ENCODE assay signal across 7 mouse cellular contexts in genomic region chr7:29281201-29282073, GRCm38 (mm10). TPM values are rescaled to one million over a fixed set of nuclear protein-coding genes. Genes with fewer than 3 reads are reported as not detected.
DNase-seq lines count a peak whose midpoint lies in the region; ATAC-seq and TF ChIP-seq lines count a peak whose summit lies in the region.

TSS of gene Spint2 (minus strand) at chr7:29281912.

- TF ChIP-seq CTCF in G1E (IDR thresholded peaks at IDR 0.05; ENCODE audit: low read depth, low read length): no peak

- intact Hi-C loops in left cerebral cortex, postnatal 10 days (cut with DNase I): no loop called here

- peak within 1 kb of the TSS; percentile 98 for H3K4me2 ChIP-seq in forebrain, embryonic 11.5 days (ENCODE audit: low read depth, low read length, severe bottlenecking)
- H3K4me2 ChIP-seq in hindbrain, embryonic 14.5 days (replicated peaks): peak within 1 kb of the TSS; percentile 94

- H3K4me3 ChIP-seq in G1E (ENCODE audit: low read depth, low read length): peak within 1 kb of the TSS; percentile 79
- H3K4me3 ChIP-seq in forebrain, embryonic 11.5 days (ENCODE audit: low read depth, low read length): peak within 1 kb of the TSS; percentile 56
- peak within 1 kb of the TSS; percentile 44 for H3K4me3 ChIP-seq in hindbrain, embryonic 14.5 days (replicated peaks; ENCODE audit: low read length)
- peak within 1 kb of the TSS; percentile 93 for H3K4me3 ChIP-seq in megakaryocyte, embryonic 14.5 days (replicated peaks)

- H3K4me1 ChIP-seq in G1E (ENCODE audit: insufficient read depth, low read depth, low read length): peaks cover 32% of the 10 kb centered on the region
- peaks cover 7% of the 10 kb centered on the region for H3K4me1 ChIP-seq in forebrain, embryonic 11.5 days (replicated peaks; ENCODE audit: control insufficient read depth, insufficient read depth, low read length)
- peaks cover 13% of the 10 kb centered on the region for H3K4me1 ChIP-seq in hindbrain, embryonic 14.5 days (replicated peaks; ENCODE audit: control insufficient read depth, insufficient read depth, low read length)
- H3K4me1 ChIP-seq in megakaryocyte, embryonic 14.5 days: peaks cover 32% of the 10 kb centered on the region

- ATAC-seq in G1E (ENCODE audit: extremely low read depth, insufficient number of reproducible peaks, low FRiP score, poor library complexity, severe bottlenecking): peak; percentile 45
- ATAC-seq in forebrain, embryonic 11.5 days (replicated peaks; ENCODE audit: low FRiP score): peak; percentile 71
- ATAC-seq in hindbrain, embryonic 14.5 days (ENCODE audit: low FRiP score): peak; percentile 81

- DNase-seq in G1E (ENCODE audit: low spot score): peak; percentile 77
- peak; percentile 59 for DNase-seq in adrenal gland, adult 8-10 months
- peak; percentile 81 for DNase-seq in forebrain, embryonic 11.5 days (ENCODE audit: low spot score)
- peak; percentile 60 for DNase-seq in hindbrain, embryonic 14.5 days (ENCODE audit: low spot score)
- peak in 1 of 2 experiments; percentile 64 for DNase-seq in left cerebral cortex, postnatal 10 days (ENCODE audit: extremely low spot score in 1 of 2, low spot score in 2 of 2)
- DNase-seq in spleen, adult 12 weeks (ENCODE audit: low spot score): peak; percentile 19

- H3K27me3 ChIP-seq in G1E (ENCODE audit: insufficient read depth, low read length): peaks cover 8% of the 10 kb centered on the region
- peaks cover 20% of the 10 kb centered on the region for H3K27me3 ChIP-seq in forebrain, embryonic 11.5 days (ENCODE audit: control insufficient read depth, insufficient read depth, low read length)
- peaks cover 33% of the 10 kb centered on the region for H3K27me3 ChIP-seq in hindbrain, embryonic 14.5 days (ENCODE audit: control insufficient read depth, insufficient read depth, low read length)
- peaks cover 59% of the 10 kb centered on the region for H3K27me3 ChIP-seq in megakaryocyte, embryonic 14.5 days (replicated peaks)

- H3K36me3 ChIP-seq in G1E (replicated peaks): peaks cover 29% of the 10 kb centered on the region
- no peaks in the 10 kb centered on the region for H3K36me3 ChIP-seq in forebrain, embryonic 11.5 days (ENCODE audit: control insufficient read depth, insufficient read depth, low read length)
- H3K36me3 ChIP-seq in hindbrain, embryonic 14.5 days (replicated peaks; ENCODE audit: control insufficient read depth, insufficient read depth): no peaks in the 10 kb centered on the region
- no peaks in the 10 kb centered on the region for H3K36me3 ChIP-seq in megakaryocyte, embryonic 14.5 days (replicated peaks; ENCODE audit: low read length)

- H3K9ac ChIP-seq in forebrain, embryonic 11.5 days (ENCODE audit: low read length): peak within 1 kb of the TSS; percentile 62
- H3K9ac ChIP-seq in hindbrain, embryonic 14.5 days: peak within 1 kb of the TSS; percentile 56

- H3K9me3 ChIP-seq in G1E (replicated peaks): no peaks in the 10 kb centered on the region
- H3K9me3 ChIP-seq in forebrain, embryonic 11.5 days (ENCODE audit: control insufficient read depth, low read length): no peaks in the 10 kb centered on the region
- H3K9me3 ChIP-seq in hindbrain, embryonic 14.5 days (ENCODE audit: control insufficient read depth, low read length): no peaks in the 10 kb centered on the region
- H3K9me3 ChIP-seq in megakaryocyte, embryonic 14.5 days: peaks cover 7% of the 10 kb centered on the region; the same call in 1 of the 2 replicates

- no peak within 1 kb of the TSS for H3K27ac ChIP-seq in forebrain, embryonic 11.5 days (ENCODE audit: low read depth, low read length)
- H3K27ac ChIP-seq in hindbrain, embryonic 14.5 days: no peak within 1 kb of the TSS

- WGBS in forebrain, embryonic 11.5 days: under 1% methylated on average over 69 of the region's 80 CpGs
- under 1% methylated on average over 79 of the region's 80 CpGs for WGBS in hindbrain, embryonic 14.5 days

RNA-seq across cellular contexts. Expression of gene Spint2, which starts in this region (rescaled TPM):
- 24.4 and 33.4 TPM in 2 replicates for total RNA-seq in G1E (2014; fragmentation: Nextera tagmentation)
- total RNA-seq in G1E (2017): 19.3 and 21.4 TPM in 2 replicates
- 102 and 138 TPM in 2 replicates for polyA plus RNA-seq in G1E (2012)
- 100 to 1,000 TPM in 2 of 4 experiments, 10 to 100 TPM in 2; 75.9 to 116 (median 96.8) TPM for total RNA-seq in adrenal gland, adult 8-10 months (2022)
- 36.1 and 43.5 TPM in 2 replicates for polyA plus RNA-seq in forebrain, embryonic 11.5 days (2014; fragmentation: Nextera tagmentation; extraction: Ambion mirVana)
- 71.3 and 73.2 TPM in 2 replicates for polyA plus RNA-seq in hindbrain, embryonic 14.5 days (2014; fragmentation: Nextera tagmentation; extraction: Ambion mirVana)
- total RNA-seq in left cerebral cortex, postnatal 10 days (2021): 10 to 100 TPM; 20.5 to 21.3 TPM
- 19.9 and 37.0 TPM in 2 replicates for polyA plus RNA-seq in megakaryocyte, embryonic 14.5 days (2012; ENCODE audit: insufficient read depth, low replicate concordance)
